Mouse (Mus musculus) stomach, embryonic 16.5 days (tissue): ENCODE measurements around the gene Tpsg1. TPM values are rescaled to one million over a fixed set of nuclear protein-coding genes. Genes with fewer than 3 reads are reported as not detected.

Experiments
- ATAC-seq: fragments of 200-750 bp; cut with Nextera tagmentation; 2 replicates; pipeline ENCODE4 v1.8.0; 2017; ENCODE audit warnings: moderate number of reproducible peaks, moderate TSS enrichment; ENCODE audit not compliant: insufficient read depth, low FRiP score
- H3K27ac ChIP-seq: fragments of 300-500 bp; sonication (generic); 2 replicates; pipeline ENCODE4 v1.5.1; 2014; ENCODE audit warnings: low read length
- H3K27me3 ChIP-seq: fragments of 300-500 bp; sonication (generic); 2 replicates; pipeline ENCODE4 v1.6.1; 2014; ENCODE audit warnings: low read length, control low read depth, mixed read lengths; ENCODE audit not compliant: control insufficient read depth, insufficient read depth
- H3K36me3 ChIP-seq: fragments of 300-500 bp; sonication (generic); 2 replicates; pipeline ENCODE4 v1.6.1; 2014; ENCODE audit warnings: low read length; ENCODE audit not compliant: control insufficient read depth, insufficient read depth
- H3K4me1 ChIP-seq: fragments of 300-500 bp; sonication (generic); 2 replicates; pipeline ENCODE4 v1.6.1; 2014; ENCODE audit warnings: low read length, control low read depth, mixed read lengths; ENCODE audit not compliant: control insufficient read depth, insufficient read depth
- H3K4me2 ChIP-seq: fragments of 300-500 bp; sonication (generic); 2 replicates; pipeline ENCODE4 v1.6.1; 2014; ENCODE audit warnings: low read depth, low read length, mixed read lengths
- H3K4me3 ChIP-seq: fragments of 300-500 bp; sonication (generic); replicated peaks from 2 replicates; pipeline ENCODE4 v1.5.1; 2014; ENCODE audit warnings: mild to moderate bottlenecking, low read length
- H3K9ac ChIP-seq: fragments of 300-500 bp; sonication (generic); 2 replicates; pipeline ENCODE4 v1.6.1; 2014; ENCODE audit warnings: low read length
- H3K9me3 ChIP-seq: fragments of 300-500 bp; sonication (generic); replicated peaks from 2 replicates; pipeline ENCODE4 v1.6.1; 2016; ENCODE audit warnings: low read length, control low read depth; ENCODE audit not compliant: control insufficient read depth
- WGBS: fragments of 180-500 bp; shearing (Covaris S2); extraction: QIAGEN DNeasy Blood & Tissue Kit; methylation state at CpG from one replicate; pipeline ENCODE4 v1.1.7; 2014; 5-methylcytosine and 5-hydroxymethylcytosine counted together
- polyA plus RNA-seq: library from polyadenylated mRNA; unstranded; fragments of >200 nt; fragmentation: Nextera tagmentation; extraction: Ambion mirVana; gene quantifications from 2 replicates; pipeline ENCODE4 v1.2.1, GENCODE M21; 2015

Gene Tpsg1
- polyA plus RNA-seq, 1 experiment from 2014 or later: 3.5 TPM

GRCm38 (mm10) chr17:25361291-25361690 lies 7.8 kb upstream of the Tpsg1 start:
- no peak overlapping the region for H3K4me2 ChIP-seq
- H3K4me1 ChIP-seq: no peaks in the 10 kb centered on the region
- H3K27me3 ChIP-seq: no peaks in the 10 kb centered on the region
- no peak for ATAC-seq
- WGBS: 66% methylated on average over 2 of the region's 2 CpGs
- no peak overlapping the region for H3K9ac ChIP-seq
- H3K9me3 ChIP-seq: no peaks in the 10 kb centered on the region
- H3K4me3 ChIP-seq: no peak overlapping the region
- no peaks in the 10 kb centered on the region for H3K36me3 ChIP-seq
- H3K27ac ChIP-seq: no peak overlapping the region

DNA sequence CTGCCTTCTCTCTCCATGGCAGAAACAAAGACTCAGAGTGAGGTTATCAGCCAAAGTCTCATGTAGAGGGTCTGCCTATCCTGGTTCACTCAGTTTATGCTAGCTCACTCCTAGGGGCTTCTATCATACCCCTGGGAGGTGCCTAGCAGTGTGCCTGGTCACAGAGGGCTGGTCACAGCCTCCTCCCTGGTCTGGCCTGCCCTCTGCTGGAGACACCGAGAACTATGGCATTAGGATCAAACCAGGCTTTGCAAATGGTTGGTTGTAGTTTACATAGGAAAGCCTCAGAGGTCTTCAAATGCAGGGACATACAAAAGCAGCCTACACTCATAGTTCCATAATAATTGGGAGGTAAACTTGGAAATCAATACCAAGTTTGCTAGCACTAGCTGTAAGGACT lies 5.3 kb upstream of the Tpsg1 start:
- Histone ChIP-seq H3K9ac (no peak overlapping the region), H3K36me3 (no peaks in the 10 kb centered on the region), H3K4me1 (no peaks in the 10 kb centered on the region), H3K9me3 (no peaks in the 10 kb centered on the region), H3K4me3 (no peak overlapping the region), H3K27me3 (no peaks in the 10 kb centered on the region), H3K4me2 (no peak overlapping the region), H3K27ac (no peak overlapping the region)
- WGBS: 9% methylated on average over 1 of the region's 1 CpGs
- no peak for ATAC-seq

DNA sequence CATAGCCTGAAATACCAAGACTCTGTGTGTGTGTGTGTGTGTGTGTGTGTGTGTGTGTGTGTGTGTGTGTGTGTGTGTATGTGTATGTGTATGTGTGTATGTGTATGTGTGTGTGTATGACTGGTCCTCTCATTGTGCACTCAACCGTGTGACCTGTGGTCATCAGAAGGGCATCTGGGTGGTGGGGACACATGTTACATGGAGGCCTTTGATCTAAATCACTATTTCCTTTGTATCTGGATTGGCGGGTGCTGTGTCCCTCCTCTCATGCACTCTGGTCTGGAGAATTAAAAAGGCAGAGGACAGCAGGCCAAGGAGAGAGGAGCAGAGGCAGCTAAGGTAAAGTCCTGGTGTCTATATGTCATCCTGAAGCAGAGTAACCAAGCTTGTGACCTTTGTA lies 3.1 kb upstream of the Tpsg1 start, which contains the start of gene Tpsb2:
TSS of gene Tpsb2 (plus strand) at position 301 of the 400 bp plus-strand sequence.
- no peak within 1 kb of the TSS for H3K27ac ChIP-seq
- H3K4me2 ChIP-seq: no peak within 1 kb of the TSS
- ATAC-seq: no peak
- H3K9ac ChIP-seq: no peak within 1 kb of the TSS
- peaks cover 3% of the 10 kb centered on the region for H3K4me1 ChIP-seq
- no peaks in the 10 kb centered on the region for H3K36me3 ChIP-seq
- H3K27me3 ChIP-seq: no peaks in the 10 kb centered on the region
- no peak within 1 kb of the TSS for H3K4me3 ChIP-seq
- H3K9me3 ChIP-seq: no peaks in the 10 kb centered on the region
- WGBS: 74% methylated on average over 2 of the region's 2 CpGs

DNA sequence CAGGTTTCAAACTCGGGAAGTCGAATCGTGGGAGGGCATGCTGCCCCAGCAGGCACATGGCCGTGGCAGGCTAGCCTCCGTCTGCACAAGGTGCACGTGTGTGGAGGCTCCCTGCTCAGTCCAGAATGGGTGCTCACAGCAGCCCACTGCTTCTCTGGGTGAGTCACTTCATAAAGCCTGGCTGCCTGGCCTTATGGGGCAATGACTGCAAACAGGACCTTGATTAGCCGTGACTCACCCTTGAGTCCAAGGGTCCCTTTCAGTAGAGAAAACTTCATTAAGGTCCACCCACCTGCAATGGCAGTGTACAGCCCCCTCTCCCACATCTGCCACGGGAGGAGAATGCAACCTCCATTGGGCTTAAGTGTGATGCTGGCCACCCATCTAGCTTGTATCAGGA lies 3.4 kb downstream of the Tpsg1 start:
- 66% methylated on average over 8 of the region's 8 CpGs for WGBS
- peak; percentile 80 for ATAC-seq

GRCm38 (mm10) chr17:25374011-25374410 lies 4.9 kb downstream of the Tpsg1 start:
- no peaks in the 10 kb centered on the region for H3K9me3 ChIP-seq
- H3K4me3 ChIP-seq: no peak overlapping the region
- no peaks in the 10 kb centered on the region for H3K27me3 ChIP-seq
- H3K4me2 ChIP-seq: no peak overlapping the region
- peaks cover 5% of the 10 kb centered on the region for H3K4me1 ChIP-seq
- WGBS: 38% methylated on average over 9 of the region's 9 CpGs
- no peaks in the 10 kb centered on the region for H3K36me3 ChIP-seq
- H3K9ac ChIP-seq: no peak overlapping the region
- H3K27ac ChIP-seq: no peak overlapping the region
- no peak for ATAC-seq

More for the DNA sequence above, 3.4 kb downstream of the Tpsg1 start:
- Histone ChIP-seq H3K27ac (no peak overlapping the region; the same call in 1 of the 2 replicates), H3K4me3 (no peak overlapping the region), H3K4me1 (peaks cover 5% of the 10 kb centered on the region), H3K36me3 (no peaks in the 10 kb centered on the region), H3K9ac (no peak overlapping the region), H3K4me2 (no peak overlapping the region), H3K9me3 (no peaks in the 10 kb centered on the region), H3K27me3 (no peaks in the 10 kb centered on the region)

DNA sequence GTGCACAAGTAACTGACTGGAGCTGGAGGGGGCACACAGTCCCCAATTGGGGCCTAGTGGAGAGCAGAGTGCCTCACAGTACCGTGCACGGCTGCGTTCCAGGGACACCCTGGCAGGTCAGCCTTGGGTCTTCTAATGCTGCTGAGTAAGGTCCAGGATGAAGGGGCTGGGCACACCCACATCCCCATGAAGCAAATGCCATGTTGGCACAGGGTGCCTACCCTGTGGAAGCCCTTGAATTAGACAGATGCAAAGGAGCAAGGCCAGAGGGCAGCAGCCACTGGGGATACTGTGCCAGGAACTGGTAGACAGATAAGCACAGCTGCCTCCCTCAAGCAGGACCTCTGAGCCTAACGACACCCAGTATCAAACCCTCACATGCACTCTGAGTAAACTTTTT lies 25.5 kb downstream of the Tpsg1 start:
- Histone ChIP-seq H3K9ac (no peak overlapping the region), H3K4me2 (no peak overlapping the region), H3K36me3 (no peaks in the 10 kb centered on the region), H3K4me1 (no peaks in the 10 kb centered on the region), H3K27me3 (no peaks in the 10 kb centered on the region), H3K9me3 (no peaks in the 10 kb centered on the region), H3K4me3 (no peak overlapping the region), H3K27ac (no peak overlapping the region)
- ATAC-seq: no peak
- WGBS: 84% methylated on average over 4 of the region's 4 CpGs

DNA sequence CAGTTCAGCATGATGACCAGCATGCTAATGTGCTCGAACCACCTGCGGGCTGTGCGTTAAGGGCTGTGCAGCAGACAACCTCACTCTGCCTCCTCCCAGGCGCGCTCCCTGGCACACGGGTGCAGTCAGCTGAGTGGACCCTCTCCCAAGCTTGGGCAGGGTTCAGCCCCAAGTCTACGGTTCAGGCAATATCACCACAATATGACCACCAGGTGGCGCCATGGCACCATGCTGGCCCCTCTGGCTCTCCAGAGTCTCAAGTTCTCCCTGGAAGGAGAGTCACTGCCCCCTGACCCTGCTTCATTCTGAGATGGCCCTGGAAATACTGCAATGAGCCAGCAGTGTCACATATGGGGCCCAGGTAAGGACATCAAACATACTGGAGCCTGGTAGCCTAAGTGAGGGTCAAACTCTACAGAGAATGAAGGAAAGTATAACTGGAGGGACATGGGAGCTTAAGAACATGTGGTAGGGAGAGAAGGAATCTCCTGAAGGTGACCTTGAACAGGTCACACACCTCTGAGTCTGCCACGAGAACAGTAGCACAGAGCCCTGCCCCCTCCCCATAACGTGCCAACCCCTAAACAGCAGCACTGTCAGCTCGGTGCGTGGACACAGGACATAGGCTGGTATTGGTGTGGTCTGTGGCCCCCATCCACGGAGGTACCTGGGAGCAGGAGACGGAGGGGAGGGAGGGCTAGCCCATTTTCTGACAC lies 28.9 kb downstream of the Tpsg1 start:
- H3K27ac ChIP-seq: no peak overlapping the region
- H3K36me3 ChIP-seq: no peaks in the 10 kb centered on the region
- 38% methylated on average over 14 of the region's 14 CpGs for WGBS
- no peak overlapping the region for H3K4me2 ChIP-seq
- no peak overlapping the region for H3K9ac ChIP-seq
- ATAC-seq: no peak; the same call in 1 of the 2 replicates
- H3K27me3 ChIP-seq: no peaks in the 10 kb centered on the region
- H3K9me3 ChIP-seq: no peaks in the 10 kb centered on the region
- no peak overlapping the region for H3K4me3 ChIP-seq
- no peaks in the 10 kb centered on the region for H3K4me1 ChIP-seq

- WGBS: 66% methylated on average over 13 of the region's 13 CpGs
- Histone ChIP-seq H3K9ac (no peak overlapping the region), H3K27ac (no peak overlapping the region), H3K4me2 (no peak overlapping the region), H3K27me3 (no peaks in the 10 kb centered on the region), H3K36me3 (no peaks in the 10 kb centered on the region), H3K9me3 (no peaks in the 10 kb centered on the region), H3K4me1 (no peaks in the 10 kb centered on the region), H3K4me3 (no peak overlapping the region)
- ATAC-seq: no peak
Observed at GRCm38 (mm10) chr17:25398520-25398838, 29.4 kb downstream of the Tpsg1 start.

DNA sequence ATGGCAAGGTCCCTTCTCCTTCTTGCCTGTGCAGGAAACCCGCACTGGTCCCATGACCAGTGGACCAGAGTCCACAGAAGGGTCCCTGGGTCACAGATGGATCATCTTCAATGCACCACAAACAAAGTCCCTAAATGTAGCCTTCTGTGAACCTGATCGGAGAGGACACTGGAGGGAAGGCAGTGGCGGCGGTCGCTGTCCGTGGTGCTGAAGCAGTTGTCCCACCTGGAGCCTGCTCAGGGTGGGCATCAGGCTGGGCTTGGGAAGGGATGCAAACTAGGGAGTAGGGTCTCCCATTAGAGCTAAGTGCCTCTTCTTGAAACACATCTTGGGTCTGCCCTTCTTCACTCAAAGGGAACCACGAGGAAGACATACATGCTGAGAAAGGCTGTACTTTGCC lies 31.4 kb downstream of the Tpsg1 start:
- no peak overlapping the region for H3K9ac ChIP-seq
- 5% methylated on average over 7 of the region's 7 CpGs for WGBS
- H3K27me3 ChIP-seq: no peaks in the 10 kb centered on the region
- peaks cover 9% of the 10 kb centered on the region for H3K4me1 ChIP-seq
- H3K27ac ChIP-seq: no peak overlapping the region
- no peak overlapping the region for H3K4me3 ChIP-seq
- no peaks in the 10 kb centered on the region for H3K9me3 ChIP-seq
- no peak overlapping the region for H3K4me2 ChIP-seq
- no peak for ATAC-seq
- H3K36me3 ChIP-seq: no peaks in the 10 kb centered on the region
